Mouse (Mus musculus): Measurements from ENCODE around the gene Olfr955. TPM values are rescaled to one million over a fixed set of nuclear protein-coding genes. Genes with fewer than 3 reads are reported as not detected.

Gene Olfr955
- polyA plus RNA-seq, 1 experiment from 2014 or later = not detected

Other genes with a start within 250 kb of the Olfr955 start
- gene Olfr1537, start 221.9 kb downstream of the Olfr955 start, polyA plus RNA-seq (2015; fragmentation: Nextera tagmentation; extraction: Ambion mirVana) = not detected in 2 replicates
- not detected in 2 replicates for gene Olfr945, start 195.1 kb downstream of the Olfr955 start, polyA plus RNA-seq (2015; fragmentation: Nextera tagmentation; extraction: Ambion mirVana)
- gene Olfr948, start 145.9 kb downstream of the Olfr955 start, polyA plus RNA-seq (2015; fragmentation: Nextera tagmentation; extraction: Ambion mirVana) = not detected in 2 replicates
- not detected in 2 replicates for gene Olfr951, start 84.5 kb downstream of the Olfr955 start, polyA plus RNA-seq (2015; fragmentation: Nextera tagmentation; extraction: Ambion mirVana)
- not detected in 2 replicates for gene Olfr952, start 44.8 kb downstream of the Olfr955 start, polyA plus RNA-seq (2015; fragmentation: Nextera tagmentation; extraction: Ambion mirVana)
- not detected in 2 replicates for gene Olfr954, start 15.2 kb downstream of the Olfr955 start, polyA plus RNA-seq (2015; fragmentation: Nextera tagmentation; extraction: Ambion mirVana)
- not detected in 2 replicates for gene Olfr44, start 22.1 kb upstream of the Olfr955 start, polyA plus RNA-seq (2015; fragmentation: Nextera tagmentation; extraction: Ambion mirVana)
- not detected in 2 replicates for gene Olfr957, start 43.9 kb upstream of the Olfr955 start, polyA plus RNA-seq (2015; fragmentation: Nextera tagmentation; extraction: Ambion mirVana)
- gene Olfr958, start 82.1 kb upstream of the Olfr955 start, polyA plus RNA-seq (2015; fragmentation: Nextera tagmentation; extraction: Ambion mirVana) = not detected in 2 replicates
- not detected in 2 replicates for gene Olfr959, start 103.6 kb upstream of the Olfr955 start, polyA plus RNA-seq (2015; fragmentation: Nextera tagmentation; extraction: Ambion mirVana)
- 36.8 and 73.0 TPM in 2 replicates for gene AW551984, start 132.5 kb upstream of the Olfr955 start, polyA plus RNA-seq (2015; fragmentation: Nextera tagmentation; extraction: Ambion mirVana)
- gene Olfr148, start 138.7 kb upstream of the Olfr955 start, polyA plus RNA-seq (2015; fragmentation: Nextera tagmentation; extraction: Ambion mirVana) = not detected in 2 replicates
- not detected in 2 replicates for gene Olfr960, start 149.4 kb upstream of the Olfr955 start, polyA plus RNA-seq (2015; fragmentation: Nextera tagmentation; extraction: Ambion mirVana)
- not detected in 2 replicates for gene Olfr961, start 173.1 kb upstream of the Olfr955 start, polyA plus RNA-seq (2015; fragmentation: Nextera tagmentation; extraction: Ambion mirVana)
- not detected in 2 replicates for gene Olfr963, start 195.3 kb upstream of the Olfr955 start, polyA plus RNA-seq (2015; fragmentation: Nextera tagmentation; extraction: Ambion mirVana)
- not detected in 2 replicates for gene Olfr149, start 235.2 kb upstream of the Olfr955 start, polyA plus RNA-seq (2015; fragmentation: Nextera tagmentation; extraction: Ambion mirVana)
- not detected in 2 replicates for gene Olfr965, start 239.4 kb upstream of the Olfr955 start, polyA plus RNA-seq (2015; fragmentation: Nextera tagmentation; extraction: Ambion mirVana)

Data from forebrain, embryonic 16.5 days (tissue).